Mouse (Mus musculus): ENCODE data around the gene Gm17657. TPM values are rescaled to one million over a fixed set of nuclear protein-coding genes. Genes with fewer than 3 reads are reported as not detected.
"Not testable (repeated sequence)": the region's sequence is repeated elsewhere in the genome, so short reads cannot be mapped to it uniquely, and the experiment has no call there.

Gene Gm17657
- polyA plus RNA-seq, 1 experiment from 2014 or later = not detected

GRCm38 (mm10) chr17:29540426-29540825, 9.0 kb downstream of the Gm17657 start:
- Histone ChIP-seq H3K27me3 (ENCODE audit: control insufficient read depth, insufficient read depth, low read length) (no peaks in the 10 kb centered on the region), H3K9ac (ENCODE audit: low read length) (no peak overlapping the region), H3K4me1 (ENCODE audit: control insufficient read depth, insufficient read depth, low read length) (no peaks in the 10 kb centered on the region), H3K4me2 (ENCODE audit: low read depth) (no peak overlapping the region), H3K9me3 (ENCODE audit: control insufficient read depth, low read length) (no peaks in the 10 kb centered on the region), H3K36me3 (ENCODE audit: control insufficient read depth, insufficient read depth, low read length) (no peaks in the 10 kb centered on the region), H3K4me3 (ENCODE audit: low read depth, low read length) (no peak overlapping the region), H3K27ac (ENCODE audit: low read depth, low read length) (no peak overlapping the region)
- WGBS = 80% methylated on average over 8 of the region's 8 CpGs
- no peak for DNase-seq (ENCODE audit: low spot score)
- ATAC-seq (ENCODE audit: insufficient read depth, low FRiP score, low TSS enrichment) = no peak

GRCm38 (mm10) chr17:29533866-29534265, 15.6 kb downstream of the Gm17657 start:
- no peak for ATAC-seq (ENCODE audit: insufficient read depth, low FRiP score, low TSS enrichment)
- Histone ChIP-seq H3K4me3 (ENCODE audit: low read depth, low read length) (no peak overlapping the region), H3K27ac (ENCODE audit: low read depth, low read length) (no peak overlapping the region), H3K4me1 (ENCODE audit: control insufficient read depth, insufficient read depth, low read length) (no peaks in the 10 kb centered on the region), H3K36me3 (ENCODE audit: control insufficient read depth, insufficient read depth, low read length) (no peaks in the 10 kb centered on the region), H3K9ac (ENCODE audit: low read length) (no peak overlapping the region), H3K4me2 (ENCODE audit: low read depth) (no peak overlapping the region), H3K9me3 (ENCODE audit: control insufficient read depth, low read length) (no peaks in the 10 kb centered on the region), H3K27me3 (ENCODE audit: control insufficient read depth, insufficient read depth, low read length) (no peaks in the 10 kb centered on the region)
- WGBS = 95% methylated on average over 11 of the region's 11 CpGs
- no peak for DNase-seq (ENCODE audit: low spot score)

- H3K4me3 ChIP-seq (ENCODE audit: low read depth, low read length) = no peak overlapping the region
- no peak overlapping the region for H3K9ac ChIP-seq (ENCODE audit: low read length)
- no peaks in the 10 kb centered on the region for H3K27me3 ChIP-seq (ENCODE audit: control insufficient read depth, insufficient read depth, low read length)
- no peak for ATAC-seq (ENCODE audit: insufficient read depth, low FRiP score, low TSS enrichment)
- H3K4me2 ChIP-seq (ENCODE audit: low read depth) = no peak overlapping the region
- H3K4me1 ChIP-seq (ENCODE audit: control insufficient read depth, insufficient read depth, low read length) = no peaks in the 10 kb centered on the region
- no peaks in the 10 kb centered on the region for H3K36me3 ChIP-seq (ENCODE audit: control insufficient read depth, insufficient read depth, low read length)
- no peaks in the 10 kb centered on the region for H3K9me3 ChIP-seq (ENCODE audit: control insufficient read depth, low read length)
- WGBS = 86% methylated on average over 10 of the region's 10 CpGs
- no peak for DNase-seq (ENCODE audit: low spot score)
- H3K27ac ChIP-seq (ENCODE audit: low read depth, low read length) = no peak overlapping the region
These were observed 17.6 kb downstream of the Gm17657 start for GRCm38 (mm10) chr17:29531757-29532384.

GRCm38 (mm10) chr17:29531278-29531677, 18.2 kb downstream of the Gm17657 start:
- Histone ChIP-seq H3K36me3 (ENCODE audit: control insufficient read depth, insufficient read depth, low read length) (no peaks in the 10 kb centered on the region), H3K4me2 (ENCODE audit: low read depth) (no peak overlapping the region), H3K27me3 (ENCODE audit: control insufficient read depth, insufficient read depth, low read length) (no peaks in the 10 kb centered on the region), H3K9me3 (ENCODE audit: control insufficient read depth, low read length) (no peaks in the 10 kb centered on the region), H3K27ac (ENCODE audit: low read depth, low read length) (no peak overlapping the region), H3K9ac (ENCODE audit: low read length) (no peak overlapping the region), H3K4me3 (ENCODE audit: low read depth, low read length) (no peak overlapping the region), H3K4me1 (ENCODE audit: control insufficient read depth, insufficient read depth, low read length) (no peaks in the 10 kb centered on the region)
- no peak for DNase-seq (ENCODE audit: low spot score)
- ATAC-seq (ENCODE audit: insufficient read depth, low FRiP score, low TSS enrichment) = no peak
- 79% methylated on average over 9 of the region's 9 CpGs for WGBS

- H3K4me2 ChIP-seq (ENCODE audit: low read depth) = no peak overlapping the region
- H3K9ac ChIP-seq (ENCODE audit: low read length) = no peak overlapping the region
- no peak overlapping the region for H3K4me3 ChIP-seq (ENCODE audit: low read depth, low read length)
- no peaks in the 10 kb centered on the region for H3K36me3 ChIP-seq (ENCODE audit: control insufficient read depth, insufficient read depth, low read length)
- ATAC-seq (ENCODE audit: insufficient read depth, low FRiP score, low TSS enrichment) (no peak), DNase-seq (ENCODE audit: low spot score) (no peak)
- no peak overlapping the region for H3K27ac ChIP-seq (ENCODE audit: low read depth, low read length)
- H3K4me1 ChIP-seq (ENCODE audit: control insufficient read depth, insufficient read depth, low read length) = no peaks in the 10 kb centered on the region
- H3K27me3 ChIP-seq (ENCODE audit: control insufficient read depth, insufficient read depth, low read length) = no peaks in the 10 kb centered on the region
- H3K9me3 ChIP-seq (ENCODE audit: control insufficient read depth, low read length) = no peaks in the 10 kb centered on the region
- 80% methylated on average over 6 of the region's 6 CpGs for WGBS
These were observed 18.9 kb downstream of the Gm17657 start for GRCm38 (mm10) chr17:29530508-29530907.

- DNase-seq (ENCODE audit: low spot score) = no peak
- WGBS = 89% methylated on average over 8 of the region's 8 CpGs
- no peaks in the 10 kb centered on the region for H3K9me3 ChIP-seq (ENCODE audit: control insufficient read depth, low read length)
These were observed 20.8 kb downstream of the Gm17657 start for GRCm38 (mm10) chr17:29528568-29529187.

GRCm38 (mm10) chr17:29525613-29526012, 23.8 kb downstream of the Gm17657 start:
- no peaks in the 10 kb centered on the region for H3K27me3 ChIP-seq (ENCODE audit: control insufficient read depth, insufficient read depth, low read length)
- WGBS = 75% methylated on average over 2 of the region's 2 CpGs
- no peaks in the 10 kb centered on the region for H3K36me3 ChIP-seq (ENCODE audit: control insufficient read depth, insufficient read depth, low read length)
- no peak overlapping the region for H3K9ac ChIP-seq (ENCODE audit: low read length)
- ATAC-seq (ENCODE audit: insufficient read depth, low FRiP score, low TSS enrichment) (no peak), DNase-seq (ENCODE audit: low spot score) (no peak)
- no peaks in the 10 kb centered on the region for H3K9me3 ChIP-seq (ENCODE audit: control insufficient read depth, low read length)
- no peak overlapping the region for H3K4me2 ChIP-seq (ENCODE audit: low read depth)
- H3K4me3 ChIP-seq (ENCODE audit: low read depth, low read length) = no peak overlapping the region
- H3K27ac ChIP-seq (ENCODE audit: low read depth, low read length) = no peak overlapping the region
- H3K4me1 ChIP-seq (ENCODE audit: control insufficient read depth, insufficient read depth, low read length) = no peaks in the 10 kb centered on the region

More at GRCm38 (mm10) chr17:29528568-29529187, 20.8 kb downstream of the Gm17657 start:
- Histone ChIP-seq H3K27ac (ENCODE audit: low read depth, low read length) (no peak overlapping the region), H3K9ac (ENCODE audit: low read length) (no peak overlapping the region), H3K4me3 (ENCODE audit: low read depth, low read length) (no peak overlapping the region), H3K4me1 (ENCODE audit: control insufficient read depth, insufficient read depth, low read length) (no peaks in the 10 kb centered on the region), H3K4me2 (ENCODE audit: low read depth) (no peak overlapping the region), H3K36me3 (ENCODE audit: control insufficient read depth, insufficient read depth, low read length) (no peaks in the 10 kb centered on the region), H3K27me3 (ENCODE audit: control insufficient read depth, insufficient read depth, low read length) (no peaks in the 10 kb centered on the region)
- no peak for ATAC-seq (ENCODE audit: insufficient read depth, low FRiP score, low TSS enrichment)

GRCm38 (mm10) chr17:29519731-29520130, 29.7 kb downstream of the Gm17657 start:
- H3K4me2 ChIP-seq (ENCODE audit: low read depth) = no peak overlapping the region

GRCm38 (mm10) chr17:29518665-29519064, 30.8 kb downstream of the Gm17657 start:
- not testable (repeated sequence) for H3K9me3 ChIP-seq (ENCODE audit: control insufficient read depth, low read length); H3K4me1 ChIP-seq (ENCODE audit: control insufficient read depth, insufficient read depth, low read length); H3K9ac ChIP-seq (ENCODE audit: low read length); DNase-seq (ENCODE audit: low spot score); ATAC-seq (ENCODE audit: insufficient read depth, low FRiP score, low TSS enrichment); H3K36me3 ChIP-seq (ENCODE audit: control insufficient read depth, insufficient read depth, low read length); H3K27ac ChIP-seq (ENCODE audit: low read depth, low read length); H3K4me2 ChIP-seq (ENCODE audit: low read depth); H3K4me3 ChIP-seq (ENCODE audit: low read depth, low read length); H3K27me3 ChIP-seq (ENCODE audit: control insufficient read depth, insufficient read depth, low read length)
- WGBS = 91% methylated on average over 5 of the region's 5 CpGs

More at GRCm38 (mm10) chr17:29519731-29520130, 29.7 kb downstream of the Gm17657 start:
- H3K9me3 ChIP-seq (ENCODE audit: control insufficient read depth, low read length) = no peaks in the 10 kb centered on the region
- DNase-seq (ENCODE audit: low spot score) (no peak), ATAC-seq (ENCODE audit: insufficient read depth, low FRiP score, low TSS enrichment) (no peak)
- H3K36me3 ChIP-seq (ENCODE audit: control insufficient read depth, insufficient read depth, low read length) = no peaks in the 10 kb centered on the region
- 77% methylated on average over 8 of the region's 8 CpGs for WGBS
- no peaks in the 10 kb centered on the region for H3K4me1 ChIP-seq (ENCODE audit: control insufficient read depth, insufficient read depth, low read length)
- H3K27me3 ChIP-seq (ENCODE audit: control insufficient read depth, insufficient read depth, low read length) = no peaks in the 10 kb centered on the region
- H3K9ac ChIP-seq (ENCODE audit: low read length) = no peak overlapping the region
- no peak overlapping the region for H3K4me3 ChIP-seq (ENCODE audit: low read depth, low read length)
- no peak overlapping the region for H3K27ac ChIP-seq (ENCODE audit: low read depth, low read length)

All from neural tube, embryonic 11.5 days (tissue).